Mouse (Mus musculus) right cerebral cortex, postnatal 36 days (tissue): ENCODE measurements at regions not wholly inside any gene's neighbourhood (a gene's known extent, or its start where the extent isn't known, plus 50 kb on each side); places are given as distances from the start of the nearest gene placed in this dataset.

Source experiments
- DNase-seq, 2 experiments: peaks; one replicate each; pipeline ENCODE4 v3.0.0; 2022; ENCODE audit warnings: low spot score in 2 of 2, mixed read lengths in 1 of 2

DNA sequence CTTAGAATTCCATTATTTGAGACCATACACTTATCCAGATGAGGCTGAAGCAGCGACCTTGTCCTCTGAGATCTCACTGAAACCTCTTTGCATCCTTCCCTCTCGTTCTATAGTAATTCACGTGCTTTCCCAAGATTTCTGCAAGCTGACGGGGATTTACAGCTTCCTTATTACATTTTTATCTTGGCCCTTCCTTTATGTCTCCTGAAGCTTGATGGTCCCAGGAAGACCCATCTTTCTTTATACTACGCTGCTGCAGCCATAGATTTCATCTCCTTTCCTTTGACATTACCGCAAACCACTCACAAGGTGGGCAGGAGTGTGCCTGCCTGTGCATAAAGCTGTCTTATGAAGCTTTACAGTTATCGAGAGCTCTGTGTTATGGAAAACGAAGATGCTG lies 63.3 kb upstream of the Rbms3 start:
- no peak for DNase-seq

DNA sequence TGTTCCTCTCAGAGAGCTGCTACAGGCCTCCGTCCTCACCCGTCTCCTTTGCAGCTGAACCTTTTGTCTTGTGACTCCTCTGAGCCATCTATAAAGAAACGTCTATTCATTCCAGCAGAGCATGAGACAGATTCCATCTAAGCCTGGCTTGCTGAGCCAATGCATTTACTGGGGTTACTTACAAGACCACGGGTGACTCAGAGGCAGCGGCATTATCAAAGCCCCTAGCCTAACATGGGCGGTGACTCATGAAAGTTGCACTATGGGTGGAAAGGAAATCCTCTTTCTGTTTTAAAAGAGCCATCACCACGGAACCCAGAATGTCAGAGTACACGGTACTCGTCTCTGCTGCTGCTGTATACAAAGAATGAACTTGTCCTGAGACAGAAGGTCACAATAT lies 62.8 kb upstream of the Rbms3 start:
- DNase-seq: no peak

DNA sequence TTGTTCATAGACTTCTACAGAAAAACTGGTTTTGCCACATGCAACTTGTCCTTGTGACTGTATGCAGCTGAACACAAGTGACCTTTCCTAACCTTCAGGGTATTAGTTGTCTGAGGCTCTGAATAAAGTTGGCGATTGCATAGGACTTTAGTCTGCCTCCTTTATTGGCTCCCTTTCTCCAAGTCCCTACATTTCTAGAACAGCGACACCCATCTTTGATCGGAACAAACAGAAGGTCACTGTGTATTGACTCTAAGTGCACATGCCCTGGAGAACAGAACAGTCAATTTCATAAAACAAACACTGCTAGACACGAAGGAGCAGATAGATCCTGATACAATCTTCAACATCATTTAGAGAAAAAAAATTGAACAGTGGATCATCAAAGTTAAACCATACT lies 60.2 kb upstream of the Rbms3 start:
- no peak for DNase-seq
